Mouse (Mus musculus) heart, postnatal 4 days (tissue): ENCODE results near the gene Ctsa. TPM values are rescaled to one million over a fixed set of nuclear protein-coding genes. Genes with fewer than 3 reads are reported as not detected.
A peak's percentile ranks its signal among the peaks of the same experiment; 100 is the strongest.

Experiments
- DNase-seq: peaks from one replicate; pipeline ENCODE4 v3.0.0; 2021
- total RNA-seq, 2 experiments: library from RNA; stranded (reverse); gene quantifications; 2 replicates each; pipeline ENCODE4 v1.2.3; 2021

Gene Ctsa
- total RNA-seq, 2 experiments from 2014 or later, result 101 to 104 TPM

GRCm38 (mm10) chr2:164879228-164879567, 46.5 kb downstream of the Ctsa start, which contains the start of gene Pcif1:
Gene Pcif1 (plus strand): TSS chr2:164879304.
- DNase-seq, result peak; percentile 96

GRCm38 (mm10) chr2:164879568-164880277, 47.0 kb downstream of the Ctsa start:
- DNase-seq, result peak; percentile 96

- no peak for DNase-seq
Observed at GRCm38 (mm10) chr2:164882619-164883018, 49.9 kb downstream of the Ctsa start.

- peak; percentile 92 for DNase-seq
Observed at GRCm38 (mm10) chr2:164885788-164886187, 53.1 kb downstream of the Ctsa start.

GRCm38 (mm10) chr2:164886617-164887016, 53.9 kb downstream of the Ctsa start:
- no peak for DNase-seq

- no peak for DNase-seq
Observed at GRCm38 (mm10) chr2:164888996-164889395, 56.3 kb downstream of the Ctsa start.

- DNase-seq, result no peak
Observed at GRCm38 (mm10) chr2:164889960-164890359, 57.3 kb downstream of the Ctsa start.

Other genes starting within 250 kb of the Ctsa start
- not detected for gene Wfdc6a, start 247.4 kb upstream of the Ctsa start, total RNA-seq
- gene Eppin, start 239.3 kb upstream of the Ctsa start, total RNA-seq, result not detected
- gene Wfdc6b, start 219.4 kb upstream of the Ctsa start, total RNA-seq, result not detected
- not detected for gene Wfdc8, start 219.2 kb upstream of the Ctsa start, total RNA-seq
- gene Wfdc16, start 194.1 kb upstream of the Ctsa start, total RNA-seq, result not detected
- gene Wfdc10, start 176.8 kb upstream of the Ctsa start, total RNA-seq, result not detected
- gene Wfdc9, start 176.3 kb upstream of the Ctsa start, total RNA-seq, result not detected
- not detected for gene Wfdc11, start 158.8 kb upstream of the Ctsa start, total RNA-seq
- not detected for gene Wfdc13, start 147.8 kb upstream of the Ctsa start, total RNA-seq
- not detected for gene Spint4, start 134.4 kb upstream of the Ctsa start, total RNA-seq
- gene Spint5, start 117.6 kb upstream of the Ctsa start, total RNA-seq, result not detected
- under 1 TPM; 0.26 to 0.27 TPM for gene Wfdc3, start 86.9 kb upstream of the Ctsa start, total RNA-seq
- 10 to 100 TPM; 41.2 to 42.0 TPM for gene Dnttip1, start 86.9 kb upstream of the Ctsa start, total RNA-seq
- 100 to 1,000 TPM; 130 to 144 TPM for gene Ube2c, start 63.0 kb upstream of the Ctsa start, total RNA-seq
- gene Tnnc2, start 52.9 kb upstream of the Ctsa start, total RNA-seq, result 10 to 100 TPM in 1 of 2 experiments, not detected in 1; 10.8 TPM
- gene Snx21, start 47.0 kb upstream of the Ctsa start, total RNA-seq, result 10 to 100 TPM; 22.9 to 24.1 TPM
- 10 to 100 TPM; 13.1 to 13.5 TPM for gene Acot8, start 28.0 kb upstream of the Ctsa start, total RNA-seq
- gene Zswim3, start 27.8 kb upstream of the Ctsa start, total RNA-seq, result 1 to 10 TPM; 1.8 to 2.3 TPM
- 1 to 10 TPM; 5.0 to 5.8 TPM for gene Zswim1, start 10.2 kb upstream of the Ctsa start, total RNA-seq
- gene Spata25, start 4.3 kb upstream of the Ctsa start, total RNA-seq, result 1 to 10 TPM in 1 of 2 experiments, under 1 TPM in 1; 0.92 to 1.9 TPM
- 10 to 100 TPM; 33.3 to 34.0 TPM for gene Neurl2, start 583 bp downstream of the Ctsa start, total RNA-seq
- 10 to 100 TPM; 13.2 to 20.5 TPM for gene Pltp, start 24.8 kb downstream of the Ctsa start, total RNA-seq
- gene Pcif1, start 46.4 kb downstream of the Ctsa start, total RNA-seq, result 10 to 100 TPM; 47.0 to 48.2 TPM
- gene Zfp335, start 78.9 kb downstream of the Ctsa start, total RNA-seq, result 10 to 100 TPM; 14.7 to 15.8 TPM
- gene Mmp9, start 107.9 kb downstream of the Ctsa start, total RNA-seq, result under 1 TPM; 0.48 to 0.63 TPM
- gene Slc12a5, start 127.9 kb downstream of the Ctsa start, total RNA-seq, result 1 to 10 TPM in 1 of 2 experiments, under 1 TPM in 1; 0.90 to 1.1 TPM
- 10 to 100 TPM; 29.1 to 30.2 TPM for gene Ncoa5, start 202.0 kb downstream of the Ctsa start, total RNA-seq
- gene Cd40, start 222.8 kb downstream of the Ctsa start, total RNA-seq, result 1 to 10 TPM; 4.9 to 5.3 TPM